Mouse (Mus musculus) neutrophil, adult 5-6 weeks (primary cell): ENCODE data around the gene Acsbg2. TPM values are rescaled to one million over a fixed set of nuclear protein-coding genes. Genes with fewer than 3 reads are reported as not detected.
"Not testable (repeated sequence)": the region's sequence is repeated elsewhere in the genome, so short reads cannot be mapped to it uniquely, and the experiment has no call there.

Experiments
- ATAC-seq: fragments of 151-379, 151-347 bp; 2 replicates; pipeline ENCODE4 v1.8.0; 2017; ENCODE audit warnings: mild to moderate bottlenecking, moderate TSS enrichment; ENCODE audit not compliant: insufficient number of reproducible peaks, poor library complexity, low FRiP score, severe bottlenecking; ENCODE audit errors: extremely low read depth
- total RNA-seq: library from RNA; stranded (forward); fragments of 200-1000 nt; gene quantifications from 2 replicates; pipeline ENCODE4 v1.2.3, GENCODE M21; 2017

The Acsbg2 gene
- total RNA-seq = not detected in 2 replicates

GRCm38 (mm10) chr17:56874237-56874636 lies at the start of gene Acsbg2:
Gene Acsbg2 (minus strand): TSS chr17:56874447.
- no peak for ATAC-seq

- ATAC-seq = no peak
Measured at GRCm38 (mm10) chr17:56919725-56920124, 45.5 kb upstream of the Acsbg2 start.

GRCm38 (mm10) chr17:56917166-56917565 lies 42.9 kb upstream of the Acsbg2 start:
- no peak for ATAC-seq

GRCm38 (mm10) chr17:56913444-56913843 lies 39.2 kb upstream of the Acsbg2 start:
- ATAC-seq = no peak

GRCm38 (mm10) chr17:56913023-56913422 lies 38.8 kb upstream of the Acsbg2 start:
- no peak for ATAC-seq

DNA sequence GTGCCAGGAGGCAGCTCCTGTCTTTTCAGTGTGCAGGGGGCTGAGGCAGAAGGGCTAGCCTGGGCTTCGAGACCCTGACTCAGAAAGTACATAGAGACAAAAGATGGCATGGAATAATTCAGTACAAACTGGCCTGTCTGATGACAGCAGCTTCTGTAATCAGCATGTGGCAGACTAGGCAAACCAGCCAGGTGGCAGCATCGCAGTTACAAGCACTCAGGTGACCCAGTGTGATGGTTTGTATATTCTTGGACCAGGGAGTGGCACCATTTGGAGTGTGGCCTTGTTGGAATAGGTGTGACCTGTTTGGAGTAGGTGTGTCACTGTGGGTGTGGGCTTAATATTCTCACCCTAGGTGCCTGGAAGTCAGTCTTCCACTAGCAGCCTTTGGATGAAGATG lies 35.5 kb upstream of the Acsbg2 start:
- ATAC-seq = not testable (repeated sequence)

- ATAC-seq = no peak
Measured at GRCm38 (mm10) chr17:56907887-56908286, 33.6 kb upstream of the Acsbg2 start.

- ATAC-seq = no peak
Measured at GRCm38 (mm10) chr17:56907096-56907495, 32.8 kb upstream of the Acsbg2 start.

DNA sequence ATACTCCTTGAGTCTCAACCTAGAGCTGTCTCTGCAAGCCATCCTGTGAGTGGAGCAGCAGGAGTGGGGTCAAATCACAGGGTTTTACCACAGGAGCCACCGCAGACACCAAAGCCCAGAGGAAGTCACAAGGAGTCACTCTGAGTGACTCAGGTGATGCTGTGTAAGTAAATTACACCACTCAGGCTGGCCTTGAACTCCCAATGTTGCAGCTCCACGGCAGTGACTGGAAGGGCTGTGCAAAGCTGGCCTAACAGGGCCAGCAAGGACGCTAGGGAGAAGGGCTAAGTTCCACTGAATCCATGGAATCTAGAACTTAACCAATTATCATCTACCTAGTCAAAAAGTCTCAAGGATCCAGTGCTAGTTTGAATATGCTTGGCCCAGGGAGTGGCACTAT lies 31.9 kb upstream of the Acsbg2 start:
- ATAC-seq = no peak

DNA sequence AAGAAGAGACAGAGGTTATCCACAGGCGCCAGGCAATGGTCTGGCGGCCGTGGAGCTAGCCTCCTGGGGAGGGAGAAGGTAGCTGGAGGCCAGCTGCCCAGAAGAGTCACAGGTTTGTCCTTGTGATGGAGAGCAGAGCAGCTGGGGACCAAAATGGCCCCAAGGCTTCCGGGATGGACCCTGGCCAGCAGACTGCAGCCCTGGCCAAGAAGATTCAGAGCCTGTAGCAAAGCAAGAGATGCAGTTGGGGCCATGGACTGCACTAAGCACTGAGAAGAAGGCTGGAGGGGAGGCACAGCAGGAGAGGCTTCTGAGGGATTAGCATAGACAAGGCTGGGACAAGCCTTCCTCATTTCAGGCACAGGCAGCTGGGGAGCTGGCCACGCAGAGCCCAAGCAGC lies 28.5 kb upstream of the Acsbg2 start:
- ATAC-seq = no peak

DNA sequence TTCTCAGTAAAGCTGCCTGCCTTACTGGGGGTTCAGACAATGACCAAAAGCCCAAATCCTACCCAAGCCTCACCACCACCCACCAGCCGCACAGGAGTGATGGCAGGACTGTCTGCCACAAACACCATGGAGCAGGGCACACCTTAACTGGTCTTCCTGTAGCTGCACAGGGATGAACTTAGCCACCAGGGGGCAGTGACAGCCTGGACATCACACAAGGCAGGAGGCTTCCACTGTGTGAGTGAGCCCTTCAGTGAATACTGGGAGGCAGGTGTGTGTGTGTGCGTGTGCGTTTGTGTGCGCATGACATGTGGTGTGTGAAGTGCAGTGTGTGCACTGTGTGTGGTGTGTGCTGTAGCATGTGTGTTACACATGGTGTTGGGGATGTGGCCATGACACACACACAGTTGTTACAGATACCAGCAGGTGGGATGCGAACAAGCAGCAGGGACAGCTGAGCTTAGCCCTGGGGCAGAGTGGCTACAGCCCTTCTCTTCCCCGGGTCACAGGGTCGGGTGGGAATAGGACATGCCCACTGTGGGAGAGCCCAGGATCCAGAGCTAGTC lies 23.5 kb upstream of the Acsbg2 start:
- peak; percentile 76 for ATAC-seq

GRCm38 (mm10) chr17:56896513-56897129 lies 22.4 kb upstream of the Acsbg2 start:
- no peak for ATAC-seq

DNA sequence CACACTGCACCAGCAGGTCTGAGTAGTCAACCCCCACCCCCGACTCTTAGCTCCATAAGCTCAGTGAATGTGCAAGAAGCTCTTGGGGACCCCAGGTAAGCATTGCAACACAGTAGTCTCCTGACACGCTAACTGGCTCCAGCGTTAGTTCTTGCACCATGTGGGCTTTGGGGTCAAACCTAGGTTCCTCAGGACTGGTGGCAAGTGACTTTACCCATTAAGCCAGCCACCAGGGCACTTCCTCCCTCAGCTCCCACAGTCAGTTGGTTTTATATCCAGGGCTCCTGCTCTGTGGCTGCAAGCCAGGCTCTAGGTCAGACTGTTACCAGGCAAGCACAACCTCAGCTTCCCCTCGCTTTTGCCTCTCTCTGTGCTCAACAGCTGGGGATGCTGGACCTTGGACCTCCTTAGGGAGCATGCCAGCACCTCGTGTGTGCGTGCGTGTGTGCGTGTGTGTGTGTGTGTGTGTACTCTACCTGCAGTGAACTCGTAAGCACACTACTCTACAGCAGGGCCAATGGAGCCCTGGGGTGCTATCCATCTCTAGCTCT lies 21.2 kb upstream of the Acsbg2 start:
- no peak for ATAC-seq

DNA sequence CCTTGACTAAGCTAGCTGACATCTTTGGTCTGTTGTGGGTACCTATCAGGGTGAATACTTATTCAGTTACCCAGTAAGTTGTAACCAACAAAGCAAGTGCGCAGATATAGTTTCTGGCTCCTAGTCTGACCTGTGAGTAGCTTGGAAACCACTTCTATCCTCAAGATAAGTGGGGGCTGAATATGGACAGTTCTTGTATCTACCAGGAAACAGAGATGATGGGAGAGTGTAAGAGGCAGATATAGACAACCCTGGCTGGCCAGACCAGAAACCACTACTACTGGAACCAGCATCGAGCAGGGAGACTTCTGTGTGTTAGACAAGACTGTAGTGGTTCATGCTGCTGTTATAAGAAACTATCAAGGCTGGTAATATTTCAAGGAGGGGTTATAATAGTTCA lies 15.8 kb upstream of the Acsbg2 start:
- no peak for ATAC-seq

GRCm38 (mm10) chr17:56888050-56888449 lies 13.8 kb upstream of the Acsbg2 start:
- ATAC-seq = no peak

DNA sequence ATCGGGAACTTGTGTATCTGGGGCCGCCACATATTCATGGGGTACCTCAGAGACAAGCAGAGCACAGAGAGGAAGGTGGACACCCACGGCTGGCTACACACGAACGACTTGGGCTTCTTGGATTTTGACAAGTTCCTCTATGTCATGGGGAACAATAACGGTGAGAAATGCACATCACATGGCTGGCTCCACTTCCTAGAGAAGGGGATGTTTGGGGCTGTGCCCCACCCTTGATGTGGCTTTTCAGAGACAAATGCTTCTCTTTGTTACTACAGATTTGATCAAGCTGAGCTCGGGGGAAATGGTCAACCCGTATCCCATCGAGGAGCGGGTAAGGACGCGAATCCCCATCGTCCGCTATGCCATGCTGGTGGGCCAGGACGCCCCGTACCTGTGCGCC lies 10.6 kb upstream of the Acsbg2 start:
- ATAC-seq = no peak

DNA sequence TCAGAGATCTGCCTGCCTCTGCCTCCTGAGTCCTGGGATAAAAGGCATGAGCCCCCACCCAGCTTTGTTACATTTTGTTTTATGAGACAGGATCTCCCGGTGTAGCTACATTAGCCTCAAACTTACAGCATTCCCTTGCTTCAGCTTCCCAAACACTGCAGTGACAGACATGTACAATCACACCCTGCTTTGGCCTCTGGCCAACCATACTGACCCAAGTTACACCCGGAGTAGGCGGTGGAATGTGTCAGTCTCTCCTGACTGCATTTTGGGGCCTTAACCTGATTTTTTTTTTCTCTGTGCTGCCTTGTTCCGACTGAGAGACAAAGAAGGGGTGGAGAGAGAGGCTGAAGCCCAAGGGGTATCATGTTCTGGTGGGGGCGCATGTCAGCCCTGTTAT lies 10.1 kb upstream of the Acsbg2 start:
- no peak for ATAC-seq

DNA sequence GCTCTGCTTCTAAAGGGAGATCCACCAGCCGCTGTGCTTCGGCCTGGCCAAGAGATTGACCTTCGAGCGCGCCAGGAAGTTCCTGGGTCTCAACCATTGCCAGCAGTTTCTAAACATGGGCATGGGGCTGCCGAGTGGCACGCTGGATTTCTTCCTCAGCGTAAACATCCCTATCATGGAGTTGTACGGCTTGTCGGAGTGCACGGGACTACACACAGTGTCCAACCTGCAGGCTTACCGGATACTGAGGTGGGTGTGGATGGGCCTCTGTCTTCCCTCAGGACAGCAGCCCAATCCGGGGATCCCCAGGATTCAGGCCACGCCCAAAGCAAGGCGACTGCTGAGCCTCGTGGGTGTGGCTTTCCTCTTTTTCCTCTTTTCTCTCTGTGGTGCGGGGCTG lies 9.4 kb upstream of the Acsbg2 start:
- no peak for ATAC-seq

- no peak for ATAC-seq
Measured at GRCm38 (mm10) chr17:56877426-56877825, 3.2 kb upstream of the Acsbg2 start.

- no peak for ATAC-seq
Measured at GRCm38 (mm10) chr17:56876981-56877380, 2.7 kb upstream of the Acsbg2 start.

GRCm38 (mm10) chr17:56876465-56876864 lies 2.2 kb upstream of the Acsbg2 start:
- no peak for ATAC-seq
